Mouse (Mus musculus): ENCODE results near the gene Btbd9.

GRCm38 (mm10) chr17:30193615-30194014 lies 382.7 kb downstream of the Btbd9 start:
- no peak for TF ChIP-seq CTCF (IDR thresholded peaks at IDR 0.05; ENCODE audit: control insufficient read depth, insufficient read depth, insufficient read length)
- TF ChIP-seq MYOG (IDR thresholded peaks at IDR 0.05; ENCODE audit: control insufficient read depth, extremely low read depth, insufficient read length) = no peak
- TF ChIP-seq MYOD1 (IDR thresholded peaks at IDR 0.05; ENCODE audit: control insufficient read depth, insufficient read length, low read depth) = no peak
- no peak for TF ChIP-seq CEBPB (IDR thresholded peaks at IDR 0.05; ENCODE audit: low read depth)
- no peak for TF ChIP-seq FOSL1 (IDR thresholded peaks at IDR 0.05; ENCODE audit: insufficient read depth, low read length, poor library complexity, severe bottlenecking)
- no peak for TF ChIP-seq MAX (IDR thresholded peaks at IDR 0.05)
- no peak for TF ChIP-seq USF1 (IDR thresholded peaks at IDR 0.05; ENCODE audit: low read depth)

Measured in C2C12 (cell line).